Mouse (Mus musculus) gastrocnemius, postnatal 14 days (tissue): Measurements from ENCODE around the gene Txk. TPM values are rescaled to one million over a fixed set of nuclear protein-coding genes. Genes with fewer than 3 reads are reported as not detected.

Experiments used
- DNase-seq: peaks from one replicate; pipeline ENCODE4 v3.0.0; 2021; ENCODE audit warnings: mixed read lengths
- intact Hi-C: fragments of 180-260 bp; cut with DNase I; formaldehyde crosslinking; loops from one replicate; pipeline ENCODE4 v1.15.1; 2025; ENCODE audit warnings: low total_unique reads
- total RNA-seq, 2 experiments: library from RNA; stranded (reverse); gene quantifications; 2 replicates each; pipeline ENCODE4 v1.2.3; 2021

The Txk gene
- total RNA-seq, 2 experiments from 2014 or later: 0.04 TPM; not detected in 1

GRCm38 (mm10) chr5:72698818-72699499 is 53.6 kb downstream of the Txk start:
- intact Hi-C loops: no loop called here

GRCm38 (mm10) chr5:72698343-72698742 is 54.2 kb downstream of the Txk start:
- intact Hi-C loops: no loop called here

More at GRCm38 (mm10) chr5:72698818-72699499, 53.6 kb downstream of the Txk start:
- DNase-seq: no peak

GRCm38 (mm10) chr5:72696491-72696890 is 56.1 kb downstream of the Txk start:
- intact Hi-C loops: no loop called here

More at GRCm38 (mm10) chr5:72698343-72698742, 54.2 kb downstream of the Txk start:
- no peak for DNase-seq

GRCm38 (mm10) chr5:72694684-72695083 is 57.9 kb downstream of the Txk start:
- intact Hi-C loops: no loop called here
- no peak for DNase-seq

More at GRCm38 (mm10) chr5:72696491-72696890, 56.1 kb downstream of the Txk start:
- DNase-seq: no peak

- intact Hi-C loops: no loop called here
- DNase-seq: no peak
These were observed 62.1 kb downstream of the Txk start for GRCm38 (mm10) chr5:72690516-72690915.

GRCm38 (mm10) chr5:72689556-72689955 is 63.0 kb downstream of the Txk start:
- intact Hi-C loops: no loop called here
- no peak for DNase-seq

GRCm38 (mm10) chr5:72681451-72681850 is 71.1 kb downstream of the Txk start:
- intact Hi-C loops: no loop called here
- no peak for DNase-seq

GRCm38 (mm10) chr5:72674994-72675542 is 77.5 kb downstream of the Txk start:
- no peak for DNase-seq
- intact Hi-C loops: no loop called here

GRCm38 (mm10) chr5:72671017-72671699 is 81.4 kb downstream of the Txk start:
- intact Hi-C loops: no loop called here
- DNase-seq: no peak

- DNase-seq: no peak
- intact Hi-C loops: no loop called here
These were observed 84.2 kb downstream of the Txk start for GRCm38 (mm10) chr5:72668351-72668750.

GRCm38 (mm10) chr5:72666428-72666827 is 86.1 kb downstream of the Txk start:
- no peak for DNase-seq
- intact Hi-C loops: no loop called here

- peak; percentile 37 for DNase-seq
- intact Hi-C loops: no loop called here
These were observed 87.3 kb downstream of the Txk start for GRCm38 (mm10) chr5:72665281-72665680.

GRCm38 (mm10) chr5:72664854-72665253 is 87.7 kb downstream of the Txk start:
- intact Hi-C loops: no loop called here

GRCm38 (mm10) chr5:72664126-72664525 is 88.5 kb downstream of the Txk start:
- intact Hi-C loops: no loop called here
- DNase-seq: no peak

More at GRCm38 (mm10) chr5:72664854-72665253, 87.7 kb downstream of the Txk start:
- no peak for DNase-seq

- no peak for DNase-seq
- intact Hi-C loops: no loop called here
These were observed 91.4 kb downstream of the Txk start for GRCm38 (mm10) chr5:72661051-72661781.

GRCm38 (mm10) chr5:72658375-72658774 is 94.2 kb downstream of the Txk start:
- intact Hi-C loops: no loop called here
- no peak for DNase-seq

GRCm38 (mm10) chr5:72656270-72656791 is 96.2 kb downstream of the Txk start:
- intact Hi-C loops: no loop called here
- DNase-seq: no peak

GRCm38 (mm10) chr5:72653068-72653674 is 99.4 kb downstream of the Txk start:
- DNase-seq: no peak
- intact Hi-C loops: no loop called here

- intact Hi-C loops: no loop called here
- DNase-seq: no peak
These were observed 103.4 kb downstream of the Txk start for GRCm38 (mm10) chr5:72648987-72649735.
